Mouse (Mus musculus) splenic B cell, adult 2 months (primary cell): ENCODE data around the gene Gm20388.
A peak's percentile ranks its signal among the peaks of the same experiment; 100 is the strongest.

Experiments used
- DNase-seq: peaks from one replicate; pipeline ENCODE4 v3.0.0-alpha.2; 2011; ENCODE audit warnings: low read depth, low spot score
- H3K27me3 ChIP-seq: 2 replicates; pipeline ENCODE4 v1.6.1; 2012; ENCODE audit warnings: mild to moderate bottlenecking, low read length, moderate library complexity, mixed read lengths; ENCODE audit not compliant: control insufficient read depth, poor library complexity, insufficient read depth, severe bottlenecking
- H3K36me3 ChIP-seq: 2 replicates; pipeline ENCODE4 v1.6.1; 2012; ENCODE audit warnings: mild to moderate bottlenecking, low read length, moderate library complexity, mixed read lengths; ENCODE audit not compliant: control insufficient read depth, poor library complexity, insufficient read depth, severe bottlenecking

The Gm20388 gene

GRCm38 (mm10) chr8:120042542-120043312 lies 132.1 kb downstream of the Gm20388 start:
- no peaks in the 10 kb centered on the region for H3K36me3 ChIP-seq
- DNase-seq = no peak
- H3K27me3 ChIP-seq = no peaks in the 10 kb centered on the region

GRCm38 (mm10) chr8:120044907-120045306 lies 134.3 kb downstream of the Gm20388 start:
- DNase-seq = no peak
- Histone ChIP-seq H3K27me3 (no peaks in the 10 kb centered on the region), H3K36me3 (no peaks in the 10 kb centered on the region)

GRCm38 (mm10) chr8:120045471-120045870 lies 134.8 kb downstream of the Gm20388 start:
- no peaks in the 10 kb centered on the region for H3K27me3 ChIP-seq
- DNase-seq = no peak
- H3K36me3 ChIP-seq = no peaks in the 10 kb centered on the region

- no peak for DNase-seq
- no peaks in the 10 kb centered on the region for H3K27me3 ChIP-seq
These were observed 135.8 kb downstream of the Gm20388 start for GRCm38 (mm10) chr8:120046258-120047020.

GRCm38 (mm10) chr8:120049949-120050348 lies 139.3 kb downstream of the Gm20388 start:
- DNase-seq = peak; percentile 48
- no peaks in the 10 kb centered on the region for H3K36me3 ChIP-seq
- no peaks in the 10 kb centered on the region for H3K27me3 ChIP-seq

More at GRCm38 (mm10) chr8:120046258-120047020, 135.8 kb downstream of the Gm20388 start:
- H3K36me3 ChIP-seq = no peaks in the 10 kb centered on the region

GRCm38 (mm10) chr8:120050376-120050775 lies 139.7 kb downstream of the Gm20388 start:
- no peaks in the 10 kb centered on the region for H3K36me3 ChIP-seq
- H3K27me3 ChIP-seq = no peaks in the 10 kb centered on the region

GRCm38 (mm10) chr8:120051006-120051405 lies 140.4 kb downstream of the Gm20388 start:
- Histone ChIP-seq H3K27me3 (no peaks in the 10 kb centered on the region), H3K36me3 (no peaks in the 10 kb centered on the region)
- DNase-seq = no peak

More at GRCm38 (mm10) chr8:120050376-120050775, 139.7 kb downstream of the Gm20388 start:
- DNase-seq = no peak

- no peak for DNase-seq
- Histone ChIP-seq H3K36me3 (no peaks in the 10 kb centered on the region), H3K27me3 (no peaks in the 10 kb centered on the region)
These were observed 141.3 kb downstream of the Gm20388 start for GRCm38 (mm10) chr8:120051908-120052307.

- no peaks in the 10 kb centered on the region for H3K27me3 ChIP-seq
- H3K36me3 ChIP-seq = no peaks in the 10 kb centered on the region
- DNase-seq = no peak
These were observed 141.7 kb downstream of the Gm20388 start for GRCm38 (mm10) chr8:120052318-120052717.

GRCm38 (mm10) chr8:120054833-120055232 lies 144.2 kb downstream of the Gm20388 start:
- Histone ChIP-seq H3K36me3 (no peaks in the 10 kb centered on the region), H3K27me3 (no peaks in the 10 kb centered on the region)

GRCm38 (mm10) chr8:120057078-120057477 lies 146.4 kb downstream of the Gm20388 start:
- Histone ChIP-seq H3K36me3 (no peaks in the 10 kb centered on the region), H3K27me3 (no peaks in the 10 kb centered on the region)
- DNase-seq = no peak

More at GRCm38 (mm10) chr8:120054833-120055232, 144.2 kb downstream of the Gm20388 start:
- no peak for DNase-seq

GRCm38 (mm10) chr8:120062742-120063141 lies 152.1 kb downstream of the Gm20388 start:
- H3K27me3 ChIP-seq = no peaks in the 10 kb centered on the region
- no peaks in the 10 kb centered on the region for H3K36me3 ChIP-seq
- no peak for DNase-seq

GRCm38 (mm10) chr8:120063326-120063725 lies 152.7 kb downstream of the Gm20388 start:
- H3K36me3 ChIP-seq = no peaks in the 10 kb centered on the region
- H3K27me3 ChIP-seq = no peaks in the 10 kb centered on the region
- DNase-seq = no peak

GRCm38 (mm10) chr8:120065611-120066010 lies 155.0 kb downstream of the Gm20388 start:
- Histone ChIP-seq H3K27me3 (no peaks in the 10 kb centered on the region), H3K36me3 (no peaks in the 10 kb centered on the region)
- DNase-seq = no peak

GRCm38 (mm10) chr8:120066226-120066625 lies 155.6 kb downstream of the Gm20388 start:
- no peaks in the 10 kb centered on the region for H3K36me3 ChIP-seq
- H3K27me3 ChIP-seq = no peaks in the 10 kb centered on the region
- no peak for DNase-seq
